Mouse (Mus musculus): ENCODE data around the gene Tagap1. TPM values are rescaled to one million over a fixed set of nuclear protein-coding genes. Genes with fewer than 3 reads are reported as not detected.
"Not testable (repeated sequence)": the region's sequence is repeated elsewhere in the genome, so short reads cannot be mapped to it uniquely, and the experiment has no call there.

The Tagap1 gene
- polyA plus RNA-seq, 1 experiment: 6.4 TPM

GRCm38 (mm10) chr17:6915282-6915681, 45.7 kb downstream of the Tagap1 start:
- not testable (repeated sequence) for H3K79me2 ChIP-seq (ENCODE audit: control insufficient read depth, insufficient read depth); H3K4me3 ChIP-seq (ENCODE audit: insufficient read depth, poor library complexity, severe bottlenecking); H3K27me3 ChIP-seq (ENCODE audit: control insufficient read depth, insufficient read depth, insufficient read length); H3ac ChIP-seq (ENCODE audit: control insufficient read depth, insufficient read length, low read depth); H3K36me3 ChIP-seq (ENCODE audit: control insufficient read depth, insufficient read depth); H3K79me3 ChIP-seq (ENCODE audit: low read depth)

GRCm38 (mm10) chr17:6914066-6914465, 46.9 kb downstream of the Tagap1 start:
- H3K4me3 ChIP-seq (ENCODE audit: insufficient read depth, poor library complexity, severe bottlenecking); H3K79me3 ChIP-seq (ENCODE audit: low read depth); H3K27me3 ChIP-seq (ENCODE audit: control insufficient read depth, insufficient read depth, insufficient read length); H3K79me2 ChIP-seq (ENCODE audit: control insufficient read depth, insufficient read depth); H3ac ChIP-seq (ENCODE audit: control insufficient read depth, insufficient read length, low read depth); H3K36me3 ChIP-seq (ENCODE audit: control insufficient read depth, insufficient read depth): not testable (repeated sequence)

Other genes starting within 250 kb of the Tagap1 start
- gene Ezr, start 178.4 kb downstream of the Tagap1 start, polyA plus RNA-seq (2012; fragmentation: generic; extraction: Trizol): 78.7 TPM
- 11.5 TPM for gene Rsph3b, start 12.5 kb downstream of the Tagap1 start, polyA plus RNA-seq (2012; fragmentation: generic; extraction: Trizol)
- 81.9 TPM for gene Rnaset2b, start 9.5 kb upstream of the Tagap1 start, polyA plus RNA-seq (2012; fragmentation: generic; extraction: Trizol)
- gene Gm49721, start 17.7 kb upstream of the Tagap1 start, polyA plus RNA-seq (2012; fragmentation: generic; extraction: Trizol): not detected
- gene Gm1604a, start 64.4 kb upstream of the Tagap1 start, polyA plus RNA-seq (2012; fragmentation: generic; extraction: Trizol): not detected
- gene Rps6ka2, start 209.0 kb upstream of the Tagap1 start, polyA plus RNA-seq (2012; fragmentation: generic; extraction: Trizol): 28.2 TPM

All from C2C12 (cell line).